Mouse (Mus musculus) midbrain, embryonic 13.5 days (tissue): ENCODE data around the gene Polr2j. TPM values are rescaled to one million over a fixed set of nuclear protein-coding genes. Genes with fewer than 3 reads are reported as not detected.
"Not testable (repeated sequence)": the region's sequence is repeated elsewhere in the genome, so short reads cannot be mapped to it uniquely, and the experiment has no call there.

Experiments used
- ATAC-seq: fragments of 200-750 bp; cut with Nextera tagmentation; 2 replicates; pipeline ENCODE4 v1.8.0; 2017; ENCODE audit warnings: mild to moderate bottlenecking, moderate TSS enrichment, moderate library complexity
- H3K27ac ChIP-seq: fragments of 300-500 bp; sonication (generic); 2 replicates; pipeline ENCODE4 v1.5.1; 2015; ENCODE audit warnings: inconsistent platforms, mild to moderate bottlenecking, moderate library complexity
- H3K27me3 ChIP-seq: fragments of 300-500 bp; sonication (generic); 2 replicates; pipeline ENCODE4 v1.6.1; 2015; ENCODE audit warnings: mild to moderate bottlenecking, inconsistent platforms
- H3K36me3 ChIP-seq: fragments of 300-500 bp; sonication (generic); 2 replicates; pipeline ENCODE4 v1.6.1; 2015; ENCODE audit warnings: mild to moderate bottlenecking, inconsistent platforms
- H3K4me1 ChIP-seq: fragments of 300-500 bp; sonication (generic); replicated peaks from 2 replicates; pipeline ENCODE4 v1.6.1; 2015; ENCODE audit warnings: inconsistent platforms
- H3K4me2 ChIP-seq: fragments of 300-500 bp; sonication (generic); replicated peaks from 2 replicates; pipeline ENCODE4 v1.6.1; 2015; ENCODE audit warnings: moderate library complexity, mild to moderate bottlenecking, inconsistent platforms
- H3K4me3 ChIP-seq: fragments of 300-500 bp; sonication (generic); replicated peaks from 2 replicates; pipeline ENCODE4 v1.5.1; 2015; ENCODE audit warnings: mild to moderate bottlenecking, inconsistent platforms
- H3K9ac ChIP-seq: fragments of 300-500 bp; sonication (generic); replicated peaks from 2 replicates; pipeline ENCODE4 v1.6.1; 2015; ENCODE audit warnings: mild to moderate bottlenecking, inconsistent platforms
- H3K9me3 ChIP-seq: fragments of 300-500 bp; sonication (generic); 2 replicates; pipeline ENCODE4 v1.6.1; 2016; ENCODE audit warnings: mild to moderate bottlenecking, inconsistent platforms
- WGBS: fragments of 180-500 bp; shearing (Covaris S2); methylation state at CpG from one replicate; pipeline ENCODE4 v1.1.7; 2015; 5-methylcytosine and 5-hydroxymethylcytosine counted together
- polyA plus RNA-seq: library from polyadenylated mRNA; unstranded; fragments of >200 nt; fragmentation: Nextera tagmentation; extraction: Ambion mirVana; gene quantifications from 2 replicates; pipeline ENCODE4 v1.2.1, GENCODE M21; 2015

Gene Polr2j
- polyA plus RNA-seq, 1 experiment from 2014 or later = 242 TPM

DNA sequence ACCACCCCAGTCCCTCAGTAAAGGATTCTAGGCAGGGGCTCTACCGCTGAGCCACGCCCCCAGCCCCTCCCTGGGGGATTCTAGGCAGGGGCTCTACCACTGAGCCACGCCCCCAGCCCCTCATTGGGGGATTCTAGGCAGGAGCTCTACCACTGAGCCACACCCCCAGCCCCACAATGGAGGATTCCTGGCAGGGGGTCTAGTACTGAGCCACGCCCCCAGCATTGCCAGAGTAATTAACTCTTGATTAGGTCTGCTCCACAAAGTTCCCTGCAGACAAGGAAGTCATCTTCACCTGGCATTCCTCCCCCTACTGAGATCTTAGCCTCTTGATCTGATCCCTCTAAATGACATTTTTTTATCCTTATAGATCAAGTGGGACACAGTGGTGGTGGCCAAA, 2.9 kb upstream of the Polr2j start:
- H3K4me3 ChIP-seq, H3K27ac ChIP-seq, H3K36me3 ChIP-seq, H3K9me3 ChIP-seq, ATAC-seq, H3K4me2 ChIP-seq, H3K27me3 ChIP-seq, H3K9ac ChIP-seq: not testable (repeated sequence)
- WGBS = 56% methylated on average over 4 of the region's 4 CpGs
- H3K4me1 ChIP-seq = peaks cover 23% of the 10 kb centered on the region

DNA sequence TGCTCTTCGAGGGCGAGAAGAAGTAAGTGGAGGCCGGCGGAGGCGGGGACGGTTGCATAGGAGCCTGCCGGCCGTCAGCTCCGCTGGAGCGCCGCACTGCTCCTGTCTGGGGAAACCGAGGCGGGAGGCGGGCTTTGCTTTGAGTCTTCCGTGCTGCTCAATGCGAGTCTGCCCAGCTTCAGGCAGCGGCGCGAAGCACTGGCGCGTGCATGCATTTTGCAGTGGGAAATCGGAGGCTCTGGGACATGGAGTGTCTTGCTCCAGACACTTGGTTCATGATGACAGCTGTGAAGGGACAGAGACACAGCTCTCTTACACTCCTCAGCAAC, 317 bp downstream of the Polr2j start:
- peaks cover 23% of the 10 kb centered on the region for H3K36me3 ChIP-seq
- peak; percentile 76; the same call in 1 of the 2 replicates for ATAC-seq
- under 1% methylated on average over 22 of the region's 22 CpGs for WGBS

GRCm38 (mm10) chr5:136122165-136122564, 5.7 kb downstream of the Polr2j start:
- Histone ChIP-seq H3K9me3 (no peaks in the 10 kb centered on the region), H3K4me1 (peaks cover 16% of the 10 kb centered on the region), H3K27me3 (no peaks in the 10 kb centered on the region), H3K36me3 (peaks cover 76% of the 10 kb centered on the region), H3K27ac (no peak overlapping the region), H3K9ac (no peak overlapping the region), H3K4me3 (no peak overlapping the region), H3K4me2 (no peak overlapping the region)
- ATAC-seq = no peak
- WGBS = 90% methylated on average over 10 of the region's 10 CpGs

More for the DNA sequence above, 317 bp downstream of the Polr2j start:
- peak overlapping the region; percentile 75 for H3K27ac ChIP-seq
- peak overlapping the region; percentile 96 for H3K4me3 ChIP-seq
- peak overlapping the region; percentile 89 for H3K4me2 ChIP-seq
- H3K4me1 ChIP-seq = peaks cover 25% of the 10 kb centered on the region
- H3K9ac ChIP-seq = peak overlapping the region; percentile 90
- H3K9me3 ChIP-seq = no peaks in the 10 kb centered on the region
- no peaks in the 10 kb centered on the region for H3K27me3 ChIP-seq

DNA sequence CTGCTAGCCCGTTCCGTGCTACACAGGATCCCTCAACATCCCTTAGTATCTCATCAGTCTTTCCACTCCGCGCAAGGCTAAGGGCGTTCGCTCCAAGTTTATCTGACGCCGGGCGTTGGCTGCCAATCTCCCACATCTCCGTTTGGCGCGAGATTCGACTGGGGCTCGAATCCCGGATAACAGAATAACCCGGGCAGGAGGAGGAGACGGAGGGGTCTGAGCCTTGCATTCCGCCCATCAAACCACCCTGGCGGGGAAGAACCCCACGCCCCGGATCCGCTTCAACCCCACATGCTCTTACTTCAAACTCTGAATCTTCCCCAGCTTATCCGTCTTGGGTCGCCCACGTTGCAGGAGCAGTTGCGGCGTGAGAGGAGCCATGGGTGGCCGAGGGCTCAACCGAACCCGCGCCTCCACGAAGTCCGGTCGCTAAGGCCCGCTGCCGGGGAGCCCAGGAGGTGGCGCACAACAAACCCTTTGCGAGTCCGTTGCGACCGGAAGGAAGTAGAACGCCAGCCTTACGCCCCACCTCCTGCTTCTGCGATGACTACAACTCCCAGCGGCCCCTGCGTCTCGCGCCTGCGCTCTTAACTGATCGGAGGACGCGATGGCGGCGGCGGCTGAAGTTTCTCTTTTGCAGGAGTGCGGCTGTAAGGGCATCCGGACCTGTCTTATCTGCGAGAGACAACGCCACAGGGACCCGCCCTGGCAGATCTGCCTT, 19.3 kb downstream of the Polr2j start, which contains the start of the genes Lrwd1 and Alkbh4:
TSS of gene Lrwd1 (minus strand) at position 504 of the 721 bp plus-strand sequence.
TSS of gene Alkbh4 (plus strand) at position 576 of the 721 bp plus-strand sequence.
- ATAC-seq = peak; percentile 95
- Histone ChIP-seq H3K4me2 (peak within 1 kb of the TSS; percentile 88), H3K36me3 (peaks cover 52% of the 10 kb centered on the region), H3K4me3 (peak within 1 kb of the TSS; percentile 84), H3K27ac (no peak within 1 kb of the TSS), H3K9ac (peak within 1 kb of the TSS; percentile 81), H3K4me1 (peaks cover 24% of the 10 kb centered on the region), H3K9me3 (no peaks in the 10 kb centered on the region), H3K27me3 (no peaks in the 10 kb centered on the region)
- under 1% methylated on average over 60 of the region's 60 CpGs for WGBS

DNA sequence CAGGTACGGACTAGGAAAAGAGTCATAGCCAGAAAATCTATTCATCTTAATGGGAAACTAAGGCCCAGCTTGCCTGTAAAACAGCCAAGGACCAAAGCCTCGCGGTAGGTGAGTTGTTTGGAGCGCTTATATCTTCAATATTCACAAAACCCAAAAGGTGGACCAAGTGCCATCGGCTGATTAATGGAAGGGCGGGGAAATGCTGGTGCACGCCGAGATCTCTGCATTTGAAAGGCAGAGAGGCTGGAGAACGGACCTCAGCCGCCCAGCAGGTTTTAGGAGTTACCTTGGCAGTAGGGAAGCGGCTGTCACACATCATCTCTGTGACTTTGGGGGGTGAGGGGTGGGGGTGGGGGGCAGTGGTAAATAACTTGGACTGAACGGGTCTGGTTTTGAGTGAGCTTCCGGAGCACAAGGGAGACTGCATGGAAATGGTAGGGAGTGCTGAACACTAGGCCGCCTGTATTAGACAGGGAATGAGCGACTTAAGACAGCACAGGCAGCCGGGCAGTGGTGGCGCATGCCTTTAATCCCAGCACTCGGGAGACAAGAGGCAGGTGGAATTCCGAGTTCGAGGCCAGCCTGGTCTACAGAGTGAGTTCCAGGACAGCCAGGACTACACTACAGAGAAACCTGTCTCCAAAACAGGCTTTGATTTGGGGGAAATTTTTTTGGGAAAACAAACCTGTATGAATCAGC, 20.0 kb downstream of the Polr2j start:
- peaks cover 53% of the 10 kb centered on the region for H3K36me3 ChIP-seq
- H3K9me3 ChIP-seq = no peaks in the 10 kb centered on the region
- no peaks in the 10 kb centered on the region for H3K27me3 ChIP-seq
- peak overlapping the region; percentile 81 for H3K9ac ChIP-seq
- 6% methylated on average over 20 of the region's 20 CpGs for WGBS
- ATAC-seq = peak; percentile 7; the same call in 1 of the 2 replicates
- H3K4me3 ChIP-seq = peak overlapping the region; percentile 84
- peaks cover 24% of the 10 kb centered on the region for H3K4me1 ChIP-seq
- peak overlapping the region; percentile 88 for H3K4me2 ChIP-seq
- H3K27ac ChIP-seq = no peak overlapping the region

- no peak overlapping the region for H3K4me3 ChIP-seq
- no peak overlapping the region for H3K27ac ChIP-seq
- ATAC-seq = no peak
- no peak overlapping the region for H3K4me2 ChIP-seq
- peaks cover 24% of the 10 kb centered on the region for H3K4me1 ChIP-seq
- peaks cover 53% of the 10 kb centered on the region for H3K36me3 ChIP-seq
- H3K27me3 ChIP-seq = no peaks in the 10 kb centered on the region
- WGBS = 80% methylated on average over 13 of the region's 13 CpGs
- H3K9ac ChIP-seq = no peak overlapping the region
- no peaks in the 10 kb centered on the region for H3K9me3 ChIP-seq
Measured at GRCm38 (mm10) chr5:136137658-136138274, 21.3 kb downstream of the Polr2j start.

GRCm38 (mm10) chr5:136139393-136139792, 23.0 kb downstream of the Polr2j start:
- Histone ChIP-seq H3K9me3 (no peaks in the 10 kb centered on the region), H3K4me3 (no peak overlapping the region), H3K36me3 (peaks cover 44% of the 10 kb centered on the region), H3K27me3 (no peaks in the 10 kb centered on the region), H3K27ac (no peak overlapping the region), H3K4me2 (no peak overlapping the region), H3K4me1 (peaks cover 24% of the 10 kb centered on the region), H3K9ac (no peak overlapping the region)
- ATAC-seq = no peak
- 94% methylated on average over 13 of the region's 13 CpGs for WGBS

GRCm38 (mm10) chr5:136140057-136140482, 23.6 kb downstream of the Polr2j start:
- ATAC-seq = no peak
- Histone ChIP-seq H3K4me2 (no peak overlapping the region), H3K27ac (no peak overlapping the region), H3K36me3 (peaks cover 44% of the 10 kb centered on the region), H3K4me3 (no peak overlapping the region), H3K9me3 (no peaks in the 10 kb centered on the region), H3K27me3 (no peaks in the 10 kb centered on the region), H3K9ac (no peak overlapping the region), H3K4me1 (peaks cover 17% of the 10 kb centered on the region)
- WGBS = 93% methylated on average over 10 of the region's 10 CpGs

DNA sequence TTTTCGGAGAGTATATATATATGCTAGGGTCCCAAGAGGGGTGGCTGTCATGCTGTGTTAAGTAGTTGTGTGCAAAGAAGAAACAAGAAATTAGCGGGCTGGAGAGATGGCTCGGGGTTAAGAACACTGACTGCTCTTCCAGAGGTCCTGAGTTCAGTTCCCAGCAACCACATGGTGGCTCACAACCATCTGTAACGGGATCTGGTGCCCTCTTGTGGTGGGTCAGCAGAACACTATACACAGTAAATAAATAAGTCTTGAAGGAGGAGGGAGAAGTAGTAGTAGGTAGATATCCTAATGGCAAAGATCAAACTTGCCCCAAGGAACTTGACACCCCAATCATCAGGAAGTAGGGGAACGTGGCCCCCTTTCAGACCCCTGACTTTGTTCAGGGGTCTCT, 26.3 kb downstream of the Polr2j start:
- H3K27me3 ChIP-seq = no peaks in the 10 kb centered on the region
- no peak for ATAC-seq
- H3K36me3 ChIP-seq = peaks cover 44% of the 10 kb centered on the region
- no peak overlapping the region for H3K4me2 ChIP-seq
- no peak overlapping the region for H3K27ac ChIP-seq
- H3K9ac ChIP-seq = no peak overlapping the region
- no peak overlapping the region for H3K4me3 ChIP-seq
- WGBS = 90% methylated on average over 5 of the region's 5 CpGs
- no peaks in the 10 kb centered on the region for H3K4me1 ChIP-seq
- no peaks in the 10 kb centered on the region for H3K9me3 ChIP-seq

GRCm38 (mm10) chr5:136143161-136143755, 26.8 kb downstream of the Polr2j start:
- no peaks in the 10 kb centered on the region for H3K4me1 ChIP-seq
- WGBS = 87% methylated on average over 6 of the region's 6 CpGs
- no peak overlapping the region for H3K9ac ChIP-seq
- ATAC-seq = no peak
- no peaks in the 10 kb centered on the region for H3K27me3 ChIP-seq
- H3K27ac ChIP-seq = no peak overlapping the region
- H3K9me3 ChIP-seq = no peaks in the 10 kb centered on the region
- H3K4me3 ChIP-seq = no peak overlapping the region
- H3K4me2 ChIP-seq = no peak overlapping the region
- H3K36me3 ChIP-seq = peaks cover 44% of the 10 kb centered on the region

DNA sequence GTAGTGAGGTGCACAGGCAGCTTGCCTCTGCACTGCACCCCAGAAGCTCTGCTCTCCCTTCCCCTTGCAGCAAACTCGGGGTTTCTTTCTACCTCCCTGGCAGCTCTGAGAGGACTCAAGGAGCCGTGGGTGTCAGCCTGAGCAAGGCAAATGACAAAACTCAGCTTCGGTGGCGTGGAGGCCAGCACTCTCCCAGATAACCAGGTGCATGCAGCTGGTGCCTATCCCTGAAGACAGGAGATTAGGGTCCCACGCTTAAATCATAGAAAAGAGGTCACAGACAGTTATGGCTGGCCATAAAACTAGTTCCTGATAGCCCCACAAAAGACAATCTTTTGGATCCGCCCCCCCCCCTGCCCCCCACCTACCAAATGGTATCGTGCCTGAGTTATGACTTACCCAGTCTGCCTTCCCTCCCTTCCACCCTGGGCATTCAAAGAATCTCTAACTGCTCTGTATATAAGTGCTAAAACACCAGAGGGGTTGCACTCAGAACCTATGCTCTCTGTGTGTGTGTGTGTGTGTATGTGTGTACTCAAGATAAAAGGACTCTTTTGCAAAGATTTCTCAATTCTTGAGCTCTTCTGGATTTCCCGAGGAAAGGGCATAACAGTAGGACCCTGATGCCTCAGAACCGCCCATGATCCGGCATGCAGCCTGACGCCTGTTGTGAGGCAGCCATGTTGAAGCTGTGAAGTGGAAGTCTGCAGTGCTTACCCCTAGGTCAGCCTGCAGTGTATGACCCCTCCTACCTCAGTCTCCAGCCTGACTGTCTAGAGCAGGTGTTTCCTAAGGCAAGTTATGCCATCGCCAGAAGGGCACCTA, 28.4 kb downstream of the Polr2j start:
- 80% methylated on average over 12 of the region's 12 CpGs for WGBS
- Histone ChIP-seq H3K27me3 (no peaks in the 10 kb centered on the region), H3K9me3 (no peaks in the 10 kb centered on the region), H3K4me2 (no peak overlapping the region), H3K36me3 (peaks cover 29% of the 10 kb centered on the region), H3K27ac (no peak overlapping the region), H3K4me1 (no peaks in the 10 kb centered on the region), H3K9ac (no peak overlapping the region), H3K4me3 (no peak overlapping the region)
- ATAC-seq = no peak
